Mouse (Mus musculus): ENCODE results near the gene Fgfr2.

Fgfr2 gene

GRCm38 (mm10) chr7:132702024-132702423, 421.1 kb downstream of the Fgfr2 start:
- no peak for DNase-seq (ENCODE audit: low read depth in 2 of 2, low spot score in 2 of 2)

- no peak for DNase-seq (ENCODE audit: low read depth in 2 of 2, low spot score in 2 of 2)
Measured at GRCm38 (mm10) chr7:132701412-132701811, 421.7 kb downstream of the Fgfr2 start.

- DNase-seq (ENCODE audit: low read depth in 2 of 2, low spot score in 2 of 2), result no peak
Measured at GRCm38 (mm10) chr7:132700107-132700506, 423.0 kb downstream of the Fgfr2 start.

- DNase-seq (ENCODE audit: low read depth in 2 of 2, low spot score in 2 of 2), result peak in 1 of 2 experiments; percentile 14
Measured at GRCm38 (mm10) chr7:132699639-132700038, 423.5 kb downstream of the Fgfr2 start.

GRCm38 (mm10) chr7:132699165-132699564, 424.0 kb downstream of the Fgfr2 start:
- DNase-seq (ENCODE audit: low read depth in 2 of 2, low spot score in 2 of 2), result no peak

GRCm38 (mm10) chr7:132698737-132699136, 424.4 kb downstream of the Fgfr2 start:
- DNase-seq (ENCODE audit: low read depth in 2 of 2, low spot score in 2 of 2), result no peak

- no peak for DNase-seq (ENCODE audit: low read depth in 2 of 2, low spot score in 2 of 2)
Measured at GRCm38 (mm10) chr7:132697258-132697796, 425.8 kb downstream of the Fgfr2 start.

- DNase-seq (ENCODE audit: low read depth in 2 of 2, low spot score in 2 of 2), result no peak
Measured at GRCm38 (mm10) chr7:132693561-132693960, 429.6 kb downstream of the Fgfr2 start.

- no peak for DNase-seq (ENCODE audit: low read depth in 2 of 2, low spot score in 2 of 2)
Measured at GRCm38 (mm10) chr7:132692719-132693118, 430.4 kb downstream of the Fgfr2 start.

GRCm38 (mm10) chr7:132690716-132691472, 432.3 kb downstream of the Fgfr2 start:
- DNase-seq (ENCODE audit: low read depth in 2 of 2, low spot score in 2 of 2), result no peak

GRCm38 (mm10) chr7:132689722-132690121, 433.4 kb downstream of the Fgfr2 start:
- DNase-seq (ENCODE audit: low read depth in 2 of 2, low spot score in 2 of 2), result no peak

GRCm38 (mm10) chr7:132688721-132689120, 434.4 kb downstream of the Fgfr2 start:
- no peak for DNase-seq (ENCODE audit: low read depth in 2 of 2, low spot score in 2 of 2)

GRCm38 (mm10) chr7:132687897-132688296, 435.3 kb downstream of the Fgfr2 start:
- DNase-seq (ENCODE audit: low read depth in 2 of 2, low spot score in 2 of 2), result no peak

GRCm38 (mm10) chr7:132686515-132686914, 436.6 kb downstream of the Fgfr2 start:
- DNase-seq (ENCODE audit: low read depth in 2 of 2, low spot score in 2 of 2), result peak in 1 of 2 experiments; percentile 16

GRCm38 (mm10) chr7:132683923-132684322, 439.2 kb downstream of the Fgfr2 start:
- DNase-seq (ENCODE audit: low read depth in 2 of 2, low spot score in 2 of 2), result no peak

GRCm38 (mm10) chr7:132682901-132683300, 440.2 kb downstream of the Fgfr2 start:
- DNase-seq (ENCODE audit: low read depth in 2 of 2, low spot score in 2 of 2), result no peak

- DNase-seq (ENCODE audit: low read depth in 2 of 2, low spot score in 2 of 2), result no peak
Measured at GRCm38 (mm10) chr7:132682336-132682735, 440.8 kb downstream of the Fgfr2 start.

- no peak for DNase-seq (ENCODE audit: low read depth in 2 of 2, low spot score in 2 of 2)
Measured at GRCm38 (mm10) chr7:132681831-132682230, 441.3 kb downstream of the Fgfr2 start.

GRCm38 (mm10) chr7:132681296-132681695, 441.9 kb downstream of the Fgfr2 start:
- no peak for DNase-seq (ENCODE audit: low read depth in 2 of 2, low spot score in 2 of 2)

GRCm38 (mm10) chr7:132679549-132679948, 443.6 kb downstream of the Fgfr2 start:
- DNase-seq (ENCODE audit: low read depth in 2 of 2, low spot score in 2 of 2), result no peak

- DNase-seq (ENCODE audit: low read depth in 2 of 2, low spot score in 2 of 2), result no peak
Measured at GRCm38 (mm10) chr7:132679117-132679516, 444.0 kb downstream of the Fgfr2 start.

GRCm38 (mm10) chr7:132675922-132676321, 447.2 kb downstream of the Fgfr2 start:
- DNase-seq (ENCODE audit: low read depth in 2 of 2, low spot score in 2 of 2), result no peak
